Mouse (Mus musculus) kidney, adult 2 months (tissue): ENCODE results near the gene Arhgap45.

Source experiments
- CTCF ChIP-seq: fragments of 200-500 bp; conservative IDR thresholded peaks from 2 replicates; pipeline ENCODE4 v1.5.1; 2011; ENCODE audit warnings: low read depth, mild to moderate bottlenecking, control low read depth, low read length, moderate library complexity, mixed read lengths; ENCODE audit not compliant: insufficient read depth, insufficient read length
- POLR2A ChIP-seq: fragments of 200-500 bp; IDR thresholded peaks from one replicate; pipeline ENCODE4 v1.6.1; 2011; ENCODE audit warnings: low read depth, low read length, control low read depth

DNA sequence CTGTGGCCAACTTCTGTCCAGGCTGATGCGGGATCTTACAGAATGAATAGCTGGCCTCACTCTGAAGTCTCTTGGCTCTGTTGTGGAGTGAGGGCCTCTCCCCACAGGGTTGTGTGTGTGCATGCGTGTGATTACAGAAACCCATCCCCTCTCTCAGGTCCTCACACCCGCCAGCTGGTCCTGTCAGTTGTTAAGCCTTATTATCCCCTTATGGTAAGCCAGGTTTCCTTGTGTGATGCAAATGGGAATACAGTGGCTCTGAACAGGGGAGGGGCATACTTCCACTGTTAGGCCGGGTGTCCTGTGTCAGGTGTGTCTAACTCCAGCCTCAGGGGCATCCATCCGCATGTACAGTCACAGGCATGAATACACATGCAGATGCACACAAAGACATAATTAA is 29.3 kb downstream of the Arhgap45 start:
- TF ChIP-seq POLR2A (no peak), CTCF (no peak)
